Mouse (Mus musculus) small intestine, adult 2 months (tissue): ENCODE measurements around the gene Gpn3. TPM values are rescaled to one million over a fixed set of nuclear protein-coding genes. Genes with fewer than 3 reads are reported as not detected.
A peak's percentile ranks its signal among the peaks of the same experiment; 100 is the strongest.

Experiments
- H3K27ac ChIP-seq: fragments of 200-500 bp; 2 replicates; pipeline ENCODE4 v1.5.1; 2012; ENCODE audit warnings: low read depth, low read length, control low read depth, inconsistent platforms; ENCODE audit not compliant: insufficient read depth
- H3K27me3 ChIP-seq: fragments of 200-500 bp; 2 replicates; pipeline ENCODE4 v1.6.1; 2012; ENCODE audit warnings: mild to moderate bottlenecking, moderate library complexity, low read length, inconsistent platforms; ENCODE audit not compliant: control insufficient read depth, insufficient read depth
- H3K36me3 ChIP-seq: fragments of 200-500 bp; 2 replicates; pipeline ENCODE4 v1.6.1; 2012; ENCODE audit warnings: mild to moderate bottlenecking, low read length, control low read depth, inconsistent platforms; ENCODE audit not compliant: control insufficient read depth, insufficient read depth
- H3K4me1 ChIP-seq: fragments of 200-500 bp; 2 replicates; pipeline ENCODE4 v1.6.1; 2012; ENCODE audit warnings: low read length, inconsistent platforms, mixed read lengths; ENCODE audit not compliant: control insufficient read depth, insufficient read depth, insufficient read length
- H3K4me3 ChIP-seq: fragments of 200-500 bp; 2 replicates; pipeline ENCODE4 v1.5.1; 2012; ENCODE audit warnings: low read depth, mild to moderate bottlenecking, control low read depth, inconsistent platforms, low read length, moderate library complexity
- CTCF ChIP-seq: fragments of 200-500 bp; IDR thresholded peaks from 2 replicates; pipeline ENCODE4 v1.5.1; 2012; ENCODE audit warnings: low read depth, mild to moderate bottlenecking, control low read depth, inconsistent platforms, low read length, moderate library complexity, mixed read lengths; ENCODE audit not compliant: insufficient replicate concordance, insufficient read length; ENCODE audit errors: extremely low read depth
- POLR2A ChIP-seq: fragments of 200-500 bp; IDR thresholded peaks from 2 replicates; pipeline ENCODE4 v1.6.1; 2012; ENCODE audit warnings: low read depth, mild to moderate bottlenecking, control low read depth, inconsistent platforms, low read length, moderate library complexity
- WGBS: fragments of 180-500 bp; shearing (Covaris S2); methylation state at CpG from one replicate; pipeline ENCODE4 v1.1.7; 2018; 5-methylcytosine and 5-hydroxymethylcytosine counted together
- polyA plus RNA-seq: library from polyadenylated mRNA; depleted of rRNA; stranded (reverse); fragments of >200 nt; gene quantifications from 2 replicates; pipeline ENCODE4 v1.2.3, GENCODE M21; 2012

Gpn3 gene
- polyA plus RNA-seq, 1 experiment = 32.6 TPM

- no peaks in the 10 kb centered on the region for H3K27me3 ChIP-seq
- under 1% methylated on average over 57 of the region's 57 CpGs for WGBS
- peak overlapping the region; percentile 81 for H3K4me3 ChIP-seq
- TF ChIP-seq CTCF (no peak), POLR2A (no peak; the same call in 1 of the 2 replicates)
- peaks cover 3% of the 10 kb centered on the region; the same call in 1 of the 2 replicates for H3K4me1 ChIP-seq
- H3K27ac ChIP-seq = peak overlapping the region; percentile 55
- peaks cover 1% of the 10 kb centered on the region; the same call in 1 of the 2 replicates for H3K36me3 ChIP-seq
These were observed 17.1 kb upstream of the Gpn3 start for GRCm38 (mm10) chr5:122354492-122355067.

GRCm38 (mm10) chr5:122372192-122372769, 605 bp downstream of the Gpn3 start, which contains the start of gene Fam216a:
Gene Fam216a (minus strand): TSS chr5:122372364.
- Histone ChIP-seq H3K4me1 (peaks cover 2% of the 10 kb centered on the region; the same call in 1 of the 2 replicates), H3K4me3 (peak within 1 kb of the TSS; percentile 71), H3K36me3 (peaks cover 3% of the 10 kb centered on the region; the same call in 1 of the 2 replicates), H3K27ac (peak within 1 kb of the TSS; percentile 62), H3K27me3 (no peaks in the 10 kb centered on the region)
- WGBS = under 1% methylated on average over 53 of the region's 53 CpGs
- no peak for TF ChIP-seq CTCF
- TF ChIP-seq POLR2A = peak; percentile 50; the same call in 1 of the 2 replicates

GRCm38 (mm10) chr5:122372878-122373277, 1.2 kb downstream of the Gpn3 start:
- Histone ChIP-seq H3K27ac (peak overlapping the region; percentile 62), H3K4me1 (peaks cover 2% of the 10 kb centered on the region; the same call in 1 of the 2 replicates), H3K36me3 (peaks cover 3% of the 10 kb centered on the region; the same call in 1 of the 2 replicates), H3K4me3 (peak overlapping the region; percentile 71), H3K27me3 (no peaks in the 10 kb centered on the region)
- TF ChIP-seq POLR2A (no peak), CTCF (no peak)
- 6% methylated on average over 5 of the region's 5 CpGs for WGBS

GRCm38 (mm10) chr5:122377101-122377833, 5.6 kb downstream of the Gpn3 start:
- WGBS = 85% methylated on average over 4 of the region's 4 CpGs
- TF ChIP-seq CTCF = no peak
- no peak for TF ChIP-seq POLR2A
- no peaks in the 10 kb centered on the region for H3K4me1 ChIP-seq

GRCm38 (mm10) chr5:122378171-122378570, 6.5 kb downstream of the Gpn3 start:
- Histone ChIP-seq H3K27ac (no peak overlapping the region), H3K27me3 (no peaks in the 10 kb centered on the region), H3K4me1 (no peaks in the 10 kb centered on the region), H3K4me3 (no peak overlapping the region), H3K36me3 (peaks cover 28% of the 10 kb centered on the region)
- WGBS = 94% methylated on average over 12 of the region's 12 CpGs
- TF ChIP-seq POLR2A = no peak
- TF ChIP-seq CTCF = no peak

More at GRCm38 (mm10) chr5:122377101-122377833, 5.6 kb downstream of the Gpn3 start:
- Histone ChIP-seq H3K27me3 (no peaks in the 10 kb centered on the region), H3K36me3 (peaks cover 23% of the 10 kb centered on the region), H3K4me3 (no peak overlapping the region), H3K27ac (no peak overlapping the region)

GRCm38 (mm10) chr5:122379374-122380155, 7.9 kb downstream of the Gpn3 start:
- Histone ChIP-seq H3K4me1 (no peaks in the 10 kb centered on the region), H3K27me3 (no peaks in the 10 kb centered on the region), H3K4me3 (no peak overlapping the region), H3K27ac (no peak overlapping the region), H3K36me3 (peaks cover 28% of the 10 kb centered on the region)
- TF ChIP-seq CTCF (peak; percentile 81; the same call in 1 of the 2 replicates), POLR2A (no peak)
- 45% methylated on average over 11 of the region's 11 CpGs for WGBS
